Mouse (Mus musculus) embryonic stem cell, embryonic (primary cell): Measurements from ENCODE around the gene Nacad.

ENCODE experiments used
- CTCF ChIA-PET, 4 experiments: fragments of 300-600 bp in 2 of 4; fragments of 350-600 bp in 2 of 4; sonication (Branson Sonifier 250); formaldehyde crosslinking; loops; one replicate each; lab custom pipeline; 2022; ENCODE audit warnings: inconsistent platforms in 2 of 4; lab: Charles Lee
- POLR2A ChIA-PET, 4 experiments: fragments of 300-600 bp in 2 of 4; fragments of 350-600 bp in 2 of 4; sonication (Branson Sonifier 250); formaldehyde crosslinking; loops; one replicate each; lab custom pipeline; 2022; ENCODE audit warnings: antibody characterized with exemption in 4 of 4, inconsistent platforms in 1 of 4; lab: Charles Lee

Nacad gene

DNA sequence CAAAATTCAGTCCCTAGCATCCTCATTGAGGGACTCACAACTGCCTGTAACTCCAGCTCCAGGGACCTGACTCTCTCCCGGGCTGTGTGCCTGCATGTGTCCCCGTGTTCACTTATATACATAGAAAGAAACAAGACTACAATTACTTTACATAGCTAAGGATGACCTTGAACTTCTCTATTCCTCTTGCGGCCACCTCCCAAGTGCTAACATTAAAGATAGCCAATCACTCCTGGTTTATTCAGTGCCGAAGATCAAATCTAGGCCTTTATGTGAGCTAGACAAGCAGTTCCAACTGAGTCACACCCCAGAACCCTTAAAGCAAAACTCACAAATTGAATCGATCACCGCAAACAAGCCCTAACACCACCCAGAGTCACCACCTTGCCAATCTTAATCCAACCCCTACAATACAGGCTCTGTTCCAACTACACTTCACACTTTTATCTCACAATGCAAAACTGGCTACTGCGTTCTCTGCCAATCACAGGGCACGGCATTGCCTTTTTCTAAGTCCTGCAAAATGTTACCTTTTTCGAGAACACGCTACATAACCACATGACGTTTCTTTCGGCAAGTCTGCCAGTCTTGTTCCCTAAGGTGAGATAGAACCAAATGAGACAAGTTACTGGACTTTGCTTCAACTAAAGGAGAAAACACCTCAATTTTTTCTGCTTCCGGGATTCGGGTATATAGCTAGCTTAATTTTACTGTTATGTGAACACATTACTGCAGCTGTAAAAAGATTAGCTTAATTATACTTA is 18.9 kb upstream of the Nacad start:
- ChIA-PET POLR2A (interaction anchor here (0.5 to 21.3 kb wide), 80 partner anchors 9 to 568 kb away, joined by 3 to 915 read pairs (median 5); partner anchors contain the start of genes Nacad (in 3 of the 4), H2afv (in 2 of the 4), Ccm2 (in 1 of the 4) and Myo1g (in 1 of the 4)), CTCF (interaction anchor here in 3 of 4 experiments (0.7 to 1.9 kb wide), 6 partner anchors 9 to 738 kb away, joined by 3 to 6 read pairs (median 4); no protein-coding TSS in a partner anchor)

DNA sequence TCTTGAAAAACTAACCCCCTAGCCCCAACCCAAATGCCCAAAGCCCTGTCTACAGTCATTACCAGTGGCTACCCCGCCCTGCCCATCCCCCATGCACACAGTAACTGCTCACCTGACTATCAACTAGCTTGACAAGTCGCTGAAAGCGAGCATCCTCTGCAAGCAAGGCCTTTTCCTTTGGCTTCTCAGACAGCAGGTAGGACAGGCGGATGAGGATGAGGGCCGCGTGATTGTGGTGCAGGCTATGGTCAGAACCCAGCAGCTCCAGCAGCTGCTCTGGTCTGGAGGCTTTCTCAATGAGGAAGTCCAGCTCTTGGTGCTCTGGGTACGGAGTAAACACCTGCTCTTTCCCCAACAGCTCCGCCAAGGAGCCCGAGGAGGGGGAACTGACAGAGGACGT is 17.9 kb upstream of the Nacad start:
- ChIA-PET CTCF (interaction anchor here in 2 of 4 experiments (0.9 to 1.9 kb wide), 3 partner anchors 8 to 737 kb away, joined by 3 to 4 read pairs (median 4); no protein-coding TSS in a partner anchor), POLR2A (interaction anchor here (0.6 to 21.3 kb wide), 36 partner anchors 8 to 362 kb away, joined by 3 to 915 read pairs (median 10); partner anchors contain the start of genes H2afv (in 2 of the 4), Nacad (in 2 of the 4), Myo1g (in 1 of the 4) and Ppia (in 1 of the 4))

DNA sequence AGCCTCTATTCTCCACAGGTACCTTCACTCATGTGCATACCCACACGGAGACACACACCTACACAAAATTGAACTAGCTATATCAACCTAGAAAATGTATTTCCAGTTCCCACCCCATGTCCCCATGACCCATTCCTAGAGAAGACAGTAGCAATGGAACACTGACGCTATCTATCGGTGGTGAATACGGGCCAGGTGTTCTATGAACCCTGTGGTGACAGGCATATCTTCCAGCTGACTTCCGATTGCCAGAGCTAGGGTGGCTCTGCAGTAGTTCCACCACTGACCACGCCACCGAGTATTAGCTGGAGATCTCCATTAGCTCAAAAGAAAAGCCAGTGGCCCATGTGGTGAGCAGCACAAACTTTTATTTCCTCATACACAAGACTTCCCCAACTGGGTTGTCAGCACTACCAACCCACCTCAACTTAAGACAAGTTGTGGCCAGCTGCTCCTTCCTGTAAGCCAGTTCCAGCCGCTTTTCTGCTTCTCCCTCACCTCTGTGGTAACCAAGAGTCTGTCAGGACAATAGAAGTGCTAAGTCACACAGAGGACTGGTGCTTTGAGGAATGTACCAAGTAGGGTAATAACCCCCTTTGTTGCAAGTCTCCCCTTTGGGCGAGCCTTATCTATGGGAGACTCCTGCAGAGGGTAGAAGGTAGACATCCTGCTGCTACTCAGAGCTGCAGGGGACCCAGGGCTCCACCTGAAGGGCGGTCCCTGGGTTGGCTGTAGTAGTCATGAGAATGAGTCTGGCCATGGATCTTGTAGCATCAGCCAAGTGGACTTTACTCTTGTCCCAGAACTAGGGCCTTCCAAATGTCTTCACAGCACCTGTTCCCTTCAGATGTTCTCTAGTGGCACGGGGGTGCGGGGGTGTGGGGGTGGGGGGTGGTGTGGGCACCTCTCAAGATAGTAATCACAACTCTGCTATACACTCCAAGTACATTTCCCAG is 9.7 kb upstream of the Nacad start:
- POLR2A ChIA-PET: interaction anchor here (0.5 to 31.2 kb wide), 68 partner anchors 4 to 808 kb away, joined by 3 to 915 read pairs (median 4); partner anchors contain the start of genes Nacad (in 4 of the 4), Tbrg4 (in 4 of the 4), H2afv (in 2 of the 4) and Myo1g (in 1 of the 4)
- CTCF ChIA-PET: interaction anchor here in 2 of 4 experiments (0.7 to 2.8 kb wide), 5 partner anchors 9 to 179 kb away, joined by 3 to 13 read pairs (median 6); partner anchors contain the start of gene Tbrg4 (in 1 of the 2)

DNA sequence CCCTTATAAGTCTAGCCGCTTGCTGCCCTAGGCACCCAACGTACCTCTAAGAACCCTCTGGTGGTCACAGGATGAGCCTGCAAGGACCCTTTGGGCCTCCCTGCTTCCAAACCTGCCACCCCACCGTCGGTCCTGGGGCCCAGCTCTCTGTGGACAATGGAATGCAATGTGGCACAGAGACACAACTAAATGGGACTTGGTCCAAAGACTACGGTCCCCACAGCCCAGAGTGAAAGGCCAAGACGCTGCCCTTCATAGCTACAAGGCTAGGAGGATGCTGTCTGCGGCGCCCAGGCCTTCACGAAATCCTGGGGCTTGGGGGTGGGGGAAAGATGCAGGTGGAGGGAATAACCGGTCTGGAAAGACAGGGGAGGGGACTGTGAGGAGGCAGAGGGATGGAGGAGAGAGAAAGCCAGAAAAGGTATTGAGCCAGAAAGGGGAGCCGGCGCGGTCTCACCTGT is 802 bp downstream of the Nacad start:
- POLR2A ChIA-PET: interaction anchor here (0.6 to 31.2 kb wide), 25 partner anchors 8 to 185 kb away, joined by 3 to 915 read pairs (median 5); partner anchors contain the start of genes Tbrg4 (in 3 of the 4) and H2afv (in 1 of the 4)
- CTCF ChIA-PET: interaction anchor here in 3 of 4 experiments (0.7 to 1.5 kb wide), 4 partner anchors 20 to 330 kb away, joined by 3 to 5 read pairs (median 4); no protein-coding TSS in a partner anchor

DNA sequence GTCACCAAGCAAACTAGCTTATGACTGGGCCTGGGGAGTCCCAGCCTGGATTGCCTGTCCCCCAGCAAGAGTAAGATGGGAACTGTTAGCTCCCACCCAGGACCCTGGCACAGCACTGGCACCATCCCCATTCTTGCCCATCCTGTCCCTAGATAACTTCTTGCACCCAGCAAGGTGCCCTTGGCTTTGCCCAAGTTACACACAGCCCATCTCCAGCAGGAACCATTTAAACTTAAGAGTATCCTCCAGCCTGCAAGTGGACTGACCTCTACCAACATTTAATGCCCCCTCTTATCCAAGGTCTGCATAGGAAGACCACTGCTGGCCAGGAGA is 1.3 kb downstream of the Nacad start:
- CTCF ChIA-PET: interaction anchor here in 3 of 4 experiments (0.5 to 1.6 kb wide), 7 partner anchors 10 to 1119 kb away, joined by 3 to 5 read pairs (median 4); no protein-coding TSS in a partner anchor
- POLR2A ChIA-PET: interaction anchor here (1.1 to 31.2 kb wide), 24 partner anchors 9 to 188 kb away, joined by 3 to 915 read pairs (median 5); partner anchors contain the start of gene Tbrg4 (in 3 of the 4)

DNA sequence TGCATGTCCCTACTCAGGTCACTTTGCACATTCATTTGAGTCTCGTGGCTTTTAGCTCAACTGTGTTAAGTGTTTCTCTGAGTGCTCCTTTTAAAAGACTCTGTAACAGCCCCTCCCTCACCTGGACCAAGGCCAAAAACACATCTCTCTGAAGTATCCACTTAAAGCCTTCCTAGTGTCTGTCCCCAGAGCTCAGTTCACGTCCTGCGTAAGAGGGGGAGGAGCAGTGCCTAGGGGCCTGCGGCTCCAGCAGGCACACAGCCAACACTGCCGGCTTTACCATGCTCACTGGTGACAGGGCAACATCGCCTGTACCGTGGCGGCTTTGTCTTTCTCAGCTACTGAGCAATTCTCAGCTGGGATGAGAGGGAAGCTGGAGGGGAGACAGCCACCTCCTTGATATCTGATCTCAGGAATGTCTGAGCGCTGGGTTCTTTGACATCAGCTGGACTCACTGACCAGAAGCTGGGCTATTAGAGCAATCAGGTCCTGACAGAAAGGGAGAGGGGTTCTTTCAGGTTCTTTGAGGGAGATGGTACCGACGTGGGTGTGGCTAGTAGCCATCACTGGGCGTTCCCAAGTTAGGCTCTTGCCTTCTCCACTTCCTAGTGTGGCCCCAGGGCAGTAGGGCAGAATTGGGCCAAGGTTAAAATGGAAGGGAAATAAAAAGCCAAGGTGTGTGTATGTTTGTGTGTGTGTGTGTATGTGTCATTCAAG is 1.8 kb downstream of the Nacad start:
- CTCF ChIA-PET: interaction anchor here in 3 of 4 experiments (0.5 to 1.6 kb wide), 11 partner anchors 8 to 1119 kb away, joined by 3 to 5 read pairs (median 3); no protein-coding TSS in a partner anchor
- POLR2A ChIA-PET: interaction anchor here (0.7 to 31.2 kb wide), 37 partner anchors 10 to 194 kb away, joined by 3 to 915 read pairs (median 5); partner anchors contain the start of gene Tbrg4 (in 2 of the 4)

DNA sequence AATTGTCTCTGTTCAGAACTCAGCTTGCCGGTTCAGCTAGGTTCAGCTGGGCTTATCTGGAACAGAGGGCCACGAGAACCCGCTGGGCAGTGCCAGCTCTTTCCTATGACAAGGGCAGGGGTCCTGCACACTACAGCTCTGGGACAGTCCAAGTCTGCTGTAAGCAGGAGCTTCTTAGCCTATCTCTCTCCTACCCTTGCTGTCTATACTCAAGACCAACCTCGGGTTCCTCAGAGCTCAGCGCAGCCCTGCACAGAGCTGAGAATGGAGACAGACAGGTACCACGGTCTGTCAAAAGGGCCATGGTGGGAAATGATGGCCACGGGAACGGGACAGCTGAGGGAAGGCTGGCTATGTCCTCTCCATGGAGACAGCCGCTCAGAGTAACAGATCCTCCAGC is 2.6 kb downstream of the Nacad start:
- ChIA-PET CTCF (interaction anchor here in 2 of 4 experiments (0.5 to 1.6 kb wide), 7 partner anchors 8 to 200 kb away, joined by 3 to 6 read pairs (median 4); no protein-coding TSS in a partner anchor), POLR2A (interaction anchor here (0.5 to 31.2 kb wide), 38 partner anchors 9 to 194 kb away, joined by 3 to 915 read pairs (median 4); partner anchors contain the start of gene Tbrg4 (in 3 of the 4))

DNA sequence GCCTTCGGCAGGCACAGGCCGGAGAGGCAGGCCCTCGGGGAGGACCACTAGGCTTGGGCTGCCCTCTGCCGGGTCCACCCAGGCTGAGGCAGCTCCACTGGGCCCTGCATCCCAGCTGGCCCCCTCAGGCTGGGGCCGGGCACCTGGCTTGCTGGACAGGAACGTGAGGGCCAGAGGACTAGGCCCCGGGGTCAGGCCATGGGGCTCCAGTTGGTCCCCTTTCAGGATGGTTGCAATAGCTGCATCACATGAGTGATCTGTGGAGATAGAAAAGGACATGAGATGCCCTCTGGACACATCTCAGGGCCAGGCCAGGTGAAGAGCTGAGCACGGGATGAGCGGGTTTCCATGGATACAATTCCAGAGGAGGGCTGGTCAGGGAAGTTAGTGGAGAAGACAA is 3.2 kb downstream of the Nacad start:
- CTCF ChIA-PET: interaction anchor here in 2 of 4 experiments (0.5 to 1.1 kb wide), 3 partner anchors 9 to 169 kb away, joined by 3 to 6 read pairs (median 3); no protein-coding TSS in a partner anchor
- POLR2A ChIA-PET: interaction anchor here in 3 of 4 experiments (0.6 to 31.2 kb wide), 22 partner anchors 9 to 193 kb away, joined by 3 to 915 read pairs (median 4); partner anchors contain the start of gene Tbrg4 (in 3 of the 3)

DNA sequence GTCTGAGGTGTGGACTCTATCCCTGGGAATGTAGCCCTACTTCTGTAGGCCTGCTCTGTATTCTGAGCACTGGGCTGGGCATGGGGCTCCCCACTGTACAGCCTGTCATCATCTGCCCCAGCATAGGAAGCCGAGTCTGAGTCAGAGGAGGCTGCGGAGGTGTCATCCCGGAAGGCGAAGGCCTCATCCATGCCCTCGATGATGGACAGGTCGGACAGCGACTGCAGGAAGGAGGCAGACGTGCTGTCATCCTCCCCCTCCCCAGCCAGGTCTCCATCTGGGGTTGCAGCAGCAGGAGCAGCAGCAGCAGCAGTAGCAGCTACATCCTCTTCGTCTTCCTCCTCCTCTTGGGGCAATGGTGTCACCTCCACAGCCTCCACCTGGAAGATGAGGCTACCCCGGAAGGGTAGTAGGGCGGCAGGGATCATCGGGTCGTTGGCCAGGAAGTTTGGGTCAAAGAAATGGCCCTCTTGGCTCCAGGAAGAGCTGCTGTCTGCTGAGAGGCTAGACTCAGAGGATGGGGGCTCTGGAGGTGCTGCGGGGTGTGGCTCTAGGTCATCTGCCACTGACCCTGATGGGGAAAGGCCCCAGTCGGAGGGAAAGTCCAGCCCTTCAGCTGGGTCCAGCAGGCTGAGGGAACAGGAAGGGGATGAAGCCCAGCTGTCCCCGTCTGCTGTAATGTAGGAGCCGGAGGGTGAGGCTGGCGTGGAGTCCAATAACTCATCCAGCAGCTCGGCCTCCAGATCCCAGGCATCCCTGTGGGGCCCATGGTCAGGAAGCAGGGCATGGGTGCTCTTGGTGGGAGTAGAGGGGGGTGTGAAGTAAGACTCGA is 4.0 kb downstream of the Nacad start:
- ChIA-PET CTCF (interaction anchor here in 1 of 4 experiments (0.6 kb wide), 1 partner anchor 172 kb away, joined by 3 read pairs; no protein-coding TSS in a partner anchor), POLR2A (interaction anchor here in 3 of 4 experiments (0.6 to 31.2 kb wide), 12 partner anchors 8 to 166 kb away, joined by 3 to 915 read pairs (median 4); partner anchors contain the start of gene Tbrg4 (in 3 of the 3))

DNA sequence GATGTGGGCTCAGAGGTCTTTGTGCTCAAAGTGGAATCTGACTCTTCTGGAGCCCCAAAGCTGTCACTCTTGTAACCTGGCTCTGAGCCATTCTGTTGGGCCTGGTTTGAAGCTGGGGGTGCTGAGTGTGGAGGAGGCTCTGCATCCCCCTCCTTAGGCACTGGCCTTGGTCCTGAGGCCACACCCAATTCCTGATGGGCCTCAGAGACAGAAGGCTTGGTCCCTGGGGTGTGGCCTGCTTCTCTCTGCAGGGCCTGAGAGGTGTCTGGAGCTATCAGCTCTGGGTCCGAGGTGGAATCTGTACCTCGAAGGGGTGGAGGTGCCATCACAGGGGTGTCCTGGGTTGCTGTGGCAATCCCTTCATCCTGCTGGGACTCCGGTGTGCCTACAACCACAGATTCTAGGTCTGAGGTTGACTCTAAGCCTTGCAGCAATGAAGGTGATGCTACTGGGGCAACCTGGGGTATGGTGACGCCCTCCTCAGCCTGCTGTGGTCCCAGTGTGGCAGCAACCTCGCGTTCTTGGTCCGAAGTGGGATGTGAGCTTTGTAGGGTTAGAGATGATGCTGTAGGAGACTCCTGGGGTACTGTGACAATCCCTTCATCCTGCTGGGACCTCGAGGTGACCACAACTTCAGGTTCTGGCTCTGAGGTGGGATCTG is 5.4 kb downstream of the Nacad start:
- ChIA-PET CTCF (interaction anchor here in 1 of 4 experiments (1.3 kb wide), 1 partner anchor 28 kb away, joined by 3 read pairs; no protein-coding TSS in a partner anchor), POLR2A (interaction anchor here in 3 of 4 experiments (0.5 to 31.2 kb wide), 12 partner anchors 12 to 189 kb away, joined by 3 to 915 read pairs (median 3); partner anchors contain the start of gene Tbrg4 (in 2 of the 3))

DNA sequence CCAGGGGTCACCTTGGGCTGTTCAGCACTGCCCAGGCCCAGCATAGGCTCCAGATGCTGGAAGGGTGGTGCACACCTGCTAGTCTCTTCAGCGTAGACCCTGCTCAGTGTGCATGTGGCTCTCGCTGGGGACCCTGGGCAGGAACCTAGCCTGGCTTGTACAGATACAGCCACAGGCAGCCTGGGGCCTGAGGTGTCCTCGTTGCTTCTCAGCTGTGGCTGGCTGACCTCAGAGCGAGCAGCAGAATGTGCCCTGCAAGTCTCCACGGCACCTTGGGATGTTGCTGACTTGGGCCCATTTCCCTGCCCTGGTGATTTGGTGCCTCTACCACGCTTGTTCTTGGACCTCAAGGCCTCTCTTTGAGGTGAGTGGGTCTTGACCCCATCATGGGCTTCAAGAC is 6.0 kb downstream of the Nacad start:
- CTCF ChIA-PET: no interaction called here
- POLR2A ChIA-PET: interaction anchor here in 3 of 4 experiments (0.6 to 31.2 kb wide), 11 partner anchors 8 to 71 kb away, joined by 3 to 915 read pairs (median 3); partner anchors contain the start of gene Tbrg4 (in 2 of the 3)

DNA sequence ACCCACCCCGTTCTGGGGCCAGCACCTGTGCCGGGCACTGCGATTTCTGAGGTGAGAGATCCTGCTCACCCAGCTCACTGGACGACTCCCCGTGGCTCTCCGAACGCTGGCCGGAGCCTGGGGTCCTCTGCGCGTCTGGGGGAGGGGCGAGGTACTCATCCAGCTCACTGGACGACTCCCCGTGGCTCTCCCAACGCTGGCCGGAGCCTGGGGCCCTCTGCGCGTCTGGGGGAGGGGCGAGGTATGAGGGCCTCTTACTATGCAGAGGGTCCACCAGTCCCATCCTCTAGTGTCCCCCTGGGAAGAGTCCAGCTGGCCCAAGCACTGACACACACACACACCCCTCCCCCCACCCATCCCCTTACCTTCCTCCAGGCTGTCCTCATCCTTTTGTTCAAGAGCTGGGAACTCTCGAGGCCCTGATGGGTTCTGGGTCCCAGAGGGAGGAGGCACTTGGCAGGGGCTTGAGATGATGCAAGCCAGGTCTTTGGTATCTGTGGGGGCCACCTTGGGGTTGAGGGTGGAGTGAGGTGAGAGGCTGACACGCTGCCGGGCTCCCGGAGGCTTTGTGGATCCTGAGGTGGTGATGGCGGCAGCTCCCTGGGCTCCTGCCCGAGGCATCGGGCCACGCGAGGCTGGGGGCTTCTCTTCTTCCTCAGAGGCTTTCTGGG is 6.7 kb downstream of the Nacad start:
- ChIA-PET CTCF (interaction anchor here in 2 of 4 experiments (1.0 to 1.5 kb wide), 4 partner anchors 13 to 162 kb away, joined by 3 to 5 read pairs (median 3); no protein-coding TSS in a partner anchor), POLR2A (interaction anchor here in 3 of 4 experiments (0.6 to 31.2 kb wide), 11 partner anchors 9 to 73 kb away, joined by 3 to 915 read pairs (median 4); partner anchors contain the start of gene Tbrg4 (in 2 of the 3))

DNA sequence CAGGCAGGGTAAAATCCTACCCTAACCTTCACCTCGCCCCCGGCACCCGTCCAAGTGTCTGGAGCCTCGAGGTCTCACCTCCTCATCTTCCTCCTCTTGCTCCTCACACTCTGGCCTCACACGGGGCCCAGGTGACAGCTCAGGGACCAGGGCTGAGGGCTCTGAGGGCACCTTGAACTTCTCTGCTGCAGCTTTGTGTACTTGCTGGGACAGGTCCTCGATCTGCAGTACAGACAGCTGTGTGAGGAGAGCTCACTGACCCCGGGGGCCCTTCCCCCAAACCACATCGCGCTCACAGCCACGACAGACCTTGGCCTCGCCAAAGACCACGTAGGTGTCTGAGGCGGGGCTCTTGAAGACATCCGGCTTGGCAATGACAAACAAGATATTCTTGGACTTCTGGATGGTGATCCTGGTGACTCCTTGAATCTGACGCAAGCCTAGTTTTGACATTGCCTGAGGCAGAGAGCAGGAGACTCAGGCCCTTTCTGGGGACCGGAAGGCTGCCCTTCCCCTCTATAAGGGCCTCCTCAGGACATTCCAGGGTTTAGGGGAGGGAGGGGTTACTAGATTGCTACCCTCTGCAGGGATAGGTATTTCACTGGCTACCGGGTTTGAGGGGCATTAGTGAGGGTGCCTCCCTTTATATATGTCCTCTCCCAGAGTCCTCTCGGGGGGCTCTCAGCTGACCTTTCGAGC is 7.5 kb downstream of the Nacad start:
- CTCF ChIA-PET: interaction anchor here in 3 of 4 experiments (0.6 to 2.0 kb wide), 9 partner anchors 10 to 1889 kb away, joined by 3 to 9 read pairs (median 4); no protein-coding TSS in a partner anchor
- POLR2A ChIA-PET: interaction anchor here in 3 of 4 experiments (0.6 to 31.2 kb wide), 18 partner anchors 7 to 72 kb away, joined by 3 to 915 read pairs (median 5); partner anchors contain the start of genes Tbrg4 (in 2 of the 3) and Nacad (in 1 of the 3)
